Mouse (Mus musculus) forebrain, embryonic 15.5 days (tissue): Measurements from ENCODE around the gene Ldlrad3. TPM values are rescaled to one million over a fixed set of nuclear protein-coding genes. Genes with fewer than 3 reads are reported as not detected.

Experiments used
- ATAC-seq: fragments of 200-750 bp; cut with Nextera tagmentation; replicated peaks from 2 replicates; pipeline ENCODE4 v1.8.0; 2017; ENCODE audit warnings: mild to moderate bottlenecking, moderate TSS enrichment, moderate library complexity
- H3K27ac ChIP-seq: fragments of 300-500 bp; sonication (generic); replicated peaks from 2 replicates; pipeline ENCODE4 v1.5.1; 2015; ENCODE audit warnings: mild to moderate bottlenecking, inconsistent platforms
- H3K27me3 ChIP-seq: fragments of 300-500 bp; sonication (generic); 2 replicates; pipeline ENCODE4 v1.6.1; 2015; ENCODE audit warnings: inconsistent platforms
- H3K36me3 ChIP-seq: fragments of 300-500 bp; sonication (generic); 2 replicates; pipeline ENCODE4 v1.6.1; 2015; ENCODE audit warnings: mild to moderate bottlenecking, inconsistent platforms
- H3K4me1 ChIP-seq: fragments of 300-500 bp; sonication (generic); 2 replicates; pipeline ENCODE4 v1.6.1; 2015; ENCODE audit warnings: inconsistent platforms
- H3K4me2 ChIP-seq: fragments of 300-500 bp; sonication (generic); replicated peaks from 2 replicates; pipeline ENCODE4 v1.6.1; 2015; ENCODE audit warnings: mild to moderate bottlenecking, inconsistent platforms
- H3K4me3 ChIP-seq: fragments of 300-500 bp; sonication (generic); 2 replicates; pipeline ENCODE4 v1.5.1; 2015; ENCODE audit warnings: mild to moderate bottlenecking, inconsistent platforms
- H3K9ac ChIP-seq: fragments of 300-500 bp; sonication (generic); replicated peaks from 2 replicates; pipeline ENCODE4 v1.6.1; 2015; ENCODE audit warnings: mild to moderate bottlenecking, inconsistent platforms
- H3K9me3 ChIP-seq: fragments of 300-500 bp; sonication (generic); 2 replicates; pipeline ENCODE4 v1.6.1; 2016; ENCODE audit warnings: inconsistent platforms
- WGBS: fragments of 180-500 bp; shearing (Covaris S2); methylation state at CpG from one replicate; pipeline ENCODE4 v1.1.7; 2015; ENCODE audit warnings: mixed read lengths; 5-methylcytosine and 5-hydroxymethylcytosine counted together
- polyA plus RNA-seq: library from polyadenylated mRNA; unstranded; fragments of >200 nt; fragmentation: Nextera tagmentation; extraction: Ambion mirVana; gene quantifications from 2 replicates; pipeline ENCODE4 v1.2.1, GENCODE M21; 2015

Gene Ldlrad3
- polyA plus RNA-seq, 1 experiment from 2014 or later: 30.0 TPM

- Histone ChIP-seq H3K9me3 (no peaks in the 10 kb centered on the region), H3K9ac (no peak overlapping the region), H3K36me3 (0 out of 2 replicates have a peak, but pooled peaks cover 3% of the 10 kb centered on the region), H3K4me1 (peaks cover 12% of the 10 kb centered on the region), H3K27ac (no peak overlapping the region; the same call in 1 of the 2 replicates), H3K4me3 (no peak overlapping the region), H3K27me3 (no peaks in the 10 kb centered on the region), H3K4me2 (peak overlapping the region; percentile 41)
- WGBS: 50% methylated on average over 5 of the region's 5 CpGs
- ATAC-seq: peak; percentile 60
Measured at GRCm38 (mm10) chr2:101906379-101906690, 279.9 kb downstream of the Ldlrad3 start.

- Histone ChIP-seq H3K27me3 (no peaks in the 10 kb centered on the region), H3K4me1 (peaks cover 12% of the 10 kb centered on the region), H3K27ac (no peak overlapping the region; the same call in 1 of the 2 replicates), H3K36me3 (0 out of 2 replicates have a peak, but pooled peaks cover 3% of the 10 kb centered on the region), H3K9me3 (no peaks in the 10 kb centered on the region), H3K4me3 (peak overlapping the region; percentile 19), H3K9ac (peak overlapping the region; percentile 29), H3K4me2 (peak overlapping the region; percentile 41)
- peak; percentile 81 for ATAC-seq
- WGBS: 17% methylated on average over 21 of the region's 21 CpGs
Measured at GRCm38 (mm10) chr2:101905534-101906378, 280.4 kb downstream of the Ldlrad3 start.

- Histone ChIP-seq H3K36me3 (0 out of 2 replicates have a peak, but pooled peaks cover 5% of the 10 kb centered on the region), H3K27me3 (no peaks in the 10 kb centered on the region), H3K9me3 (no peaks in the 10 kb centered on the region), H3K4me2 (no peak overlapping the region), H3K4me3 (no peak overlapping the region), H3K27ac (no peak overlapping the region), H3K9ac (no peak overlapping the region), H3K4me1 (peaks cover 10% of the 10 kb centered on the region)
- WGBS: 77% methylated on average over 4 of the region's 4 CpGs
- ATAC-seq: no peak
Measured at GRCm38 (mm10) chr2:101902196-101902595, 284.0 kb downstream of the Ldlrad3 start.

Other genes starting within 250 kb of the Ldlrad3 start
- gene Trim44, start 221.4 kb upstream of the Ldlrad3 start, polyA plus RNA-seq: 52.6 and 57.1 TPM in 2 replicates